Mouse (Mus musculus) heart, adult 18-20 months (tissue): ENCODE data around the gene Lrpprc. TPM values are rescaled to one million over a fixed set of nuclear protein-coding genes. Genes with fewer than 3 reads are reported as not detected.

ENCODE experiments used
- DNase-seq, 2 experiments: peaks; one replicate each; pipeline ENCODE4 v3.0.0; 2021 to 2022; ENCODE audit warnings: mixed read lengths in 1 of 2
- total RNA-seq, 2 experiments: library from RNA; stranded (reverse); gene quantifications; 2 replicates each; pipeline ENCODE4 v1.2.3; 2021

Gene Lrpprc
- total RNA-seq, 2 experiments from 2014 or later, result 134 to 150 TPM

DNA sequence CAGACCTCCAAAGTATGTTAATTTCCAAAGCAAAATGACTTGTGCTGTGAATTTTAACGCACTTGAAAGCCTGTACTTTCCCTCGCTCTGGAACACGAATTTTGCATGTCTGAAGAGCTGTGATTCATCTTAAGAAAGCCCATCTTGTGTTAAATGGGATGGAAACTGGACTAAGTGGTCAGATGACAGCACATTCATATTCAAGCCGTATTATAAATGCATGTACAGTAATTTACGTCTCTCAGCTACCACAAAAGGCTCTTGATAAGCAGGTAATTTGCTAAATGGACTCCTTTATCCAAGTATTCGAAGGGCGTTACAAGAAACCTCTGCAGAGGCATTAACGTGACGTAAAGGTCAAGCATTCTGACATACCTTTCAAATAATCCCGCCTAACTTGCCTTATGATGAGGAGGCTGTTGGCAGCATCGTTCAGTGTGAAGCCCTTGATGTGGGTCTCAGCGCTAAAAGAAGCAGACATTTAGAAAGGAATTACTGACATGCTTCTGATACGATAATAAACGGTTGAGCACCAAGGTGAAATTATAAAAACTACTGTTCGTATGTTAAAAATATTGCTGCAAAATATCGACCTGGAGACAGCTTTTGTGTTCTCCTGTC lies 74.2 kb downstream of the Lrpprc start:
- DNase-seq, result no peak

- no peak for DNase-seq
These were observed 75.7 kb downstream of the Lrpprc start for GRCm38 (mm10) chr17:84714930-84715329.

GRCm38 (mm10) chr17:84713563-84714164 lies 76.9 kb downstream of the Lrpprc start:
- no peak for DNase-seq

DNA sequence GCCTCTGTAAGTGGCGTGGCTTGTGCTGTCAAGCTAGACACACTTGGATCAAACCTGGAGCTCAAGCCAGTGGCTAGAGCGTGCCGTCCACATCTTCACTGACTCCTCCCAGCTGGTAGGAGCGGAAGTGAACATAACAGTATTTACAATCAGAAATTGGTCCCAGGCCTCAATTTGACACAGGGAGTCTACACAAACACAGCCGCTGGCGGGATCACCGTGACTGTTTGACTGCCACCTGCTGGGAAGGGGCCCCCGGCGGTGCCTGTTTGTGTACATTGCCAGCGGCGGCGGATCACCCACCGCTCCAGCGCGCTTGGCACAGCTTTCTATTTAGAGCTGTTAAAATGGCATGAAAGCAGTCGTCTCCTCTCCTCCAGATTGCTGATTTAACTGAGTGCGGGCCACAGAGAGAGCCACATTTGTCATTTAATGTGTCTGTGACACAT lies 81.2 kb downstream of the Lrpprc start:
- no peak for DNase-seq

DNA sequence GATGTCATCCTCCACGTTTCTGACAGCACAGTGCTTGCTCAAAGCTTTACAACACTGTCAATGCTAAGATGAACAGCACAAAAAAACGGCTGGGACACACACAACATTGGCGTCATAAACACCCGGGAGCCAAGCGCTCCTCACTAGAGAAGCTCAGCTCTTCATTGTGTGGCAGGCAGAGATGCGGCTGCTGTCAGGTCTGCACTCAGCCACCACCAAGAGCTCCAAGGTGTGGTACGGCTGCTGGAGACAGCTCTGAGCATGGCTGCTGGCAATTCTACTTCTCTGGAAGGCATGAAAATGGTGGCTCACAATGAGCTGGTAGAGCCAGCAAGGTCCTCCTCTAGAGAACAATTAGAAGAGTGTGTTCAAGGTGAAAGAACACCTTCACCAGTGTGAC lies 81.8 kb downstream of the Lrpprc start:
- no peak for DNase-seq

DNA sequence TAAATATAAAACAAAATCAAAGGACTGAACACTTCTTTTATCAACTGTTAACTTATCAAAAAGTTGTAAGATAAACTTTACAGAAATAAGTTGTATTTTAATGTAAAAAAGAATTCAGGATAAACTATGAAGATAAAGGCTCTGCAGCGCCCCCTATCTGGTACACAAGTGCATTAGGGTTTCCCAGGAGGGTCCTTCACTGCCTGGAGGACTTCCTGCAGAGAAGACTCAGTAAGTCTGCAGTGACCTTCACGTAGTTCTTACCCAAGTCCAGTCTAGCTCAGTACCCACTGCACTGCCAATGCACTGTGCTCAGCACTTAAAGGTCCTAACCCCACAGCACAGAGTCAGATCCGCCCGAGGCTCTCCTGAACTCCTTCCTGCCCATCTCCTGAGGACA lies 83.2 kb downstream of the Lrpprc start:
- DNase-seq, result no peak

GRCm38 (mm10) chr17:84698727-84699126 lies 91.9 kb downstream of the Lrpprc start:
- peak; percentile 36 to 61 for DNase-seq

DNA sequence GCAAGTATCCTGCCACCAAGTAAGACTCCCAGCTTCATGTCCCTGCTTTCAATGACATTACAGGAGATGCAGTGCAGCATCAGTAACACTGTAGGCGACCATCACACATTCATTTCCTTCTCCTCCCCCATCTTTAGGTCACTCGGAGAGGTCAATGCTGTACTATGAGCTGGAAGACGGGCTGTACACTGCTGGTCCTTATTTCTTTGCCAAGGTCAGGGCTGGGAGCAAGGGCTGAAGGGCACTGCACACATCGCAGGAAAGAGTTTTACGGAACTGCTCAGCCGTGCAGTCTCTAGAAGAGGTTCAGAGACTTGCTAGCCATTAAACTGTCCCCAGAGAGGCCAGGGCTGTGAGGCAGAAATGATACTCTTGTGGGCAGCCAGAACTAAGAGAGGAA lies 94.1 kb downstream of the Lrpprc start:
- DNase-seq, result no peak

DNA sequence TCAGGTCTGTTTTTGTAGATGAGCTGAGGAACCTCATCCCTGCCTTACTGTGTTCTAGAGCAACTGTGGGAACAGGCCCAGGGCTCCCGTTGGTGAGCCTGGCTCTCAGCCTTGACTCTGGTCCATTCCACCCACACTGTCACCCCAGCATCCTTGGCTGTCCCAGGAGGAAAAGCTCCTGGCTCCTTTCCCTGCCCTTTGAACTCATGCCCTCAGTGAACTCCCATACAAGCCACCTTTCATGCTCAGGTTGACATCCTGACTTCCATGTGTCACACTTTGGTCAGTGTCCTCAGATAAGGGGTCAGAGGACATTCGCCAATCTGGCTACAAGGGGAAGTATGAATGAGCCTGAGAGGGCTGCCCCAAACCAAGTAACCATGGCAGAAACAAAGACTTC lies 96.8 kb downstream of the Lrpprc start:
- DNase-seq, result no peak

DNA sequence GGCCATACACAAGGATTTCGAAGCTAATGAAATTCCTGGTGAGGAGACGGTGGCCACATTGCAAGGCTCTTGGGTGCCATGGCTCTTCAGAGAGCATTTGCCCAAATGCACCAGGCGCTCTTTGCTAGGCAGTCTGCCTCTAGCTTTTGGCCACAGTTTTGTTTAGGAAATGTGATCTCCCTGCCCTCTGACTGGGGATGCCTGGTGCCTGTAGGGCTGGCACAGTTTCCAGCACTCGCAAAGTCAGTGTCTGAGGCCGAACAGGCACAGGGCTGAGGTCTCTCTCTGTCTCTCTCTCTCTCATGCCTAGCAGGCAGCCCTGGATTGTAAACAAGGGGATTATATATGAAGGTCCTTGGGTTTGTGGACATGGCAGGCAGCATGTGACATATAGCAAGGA lies 100.5 kb downstream of the Lrpprc start:
- DNase-seq, result no peak

DNA sequence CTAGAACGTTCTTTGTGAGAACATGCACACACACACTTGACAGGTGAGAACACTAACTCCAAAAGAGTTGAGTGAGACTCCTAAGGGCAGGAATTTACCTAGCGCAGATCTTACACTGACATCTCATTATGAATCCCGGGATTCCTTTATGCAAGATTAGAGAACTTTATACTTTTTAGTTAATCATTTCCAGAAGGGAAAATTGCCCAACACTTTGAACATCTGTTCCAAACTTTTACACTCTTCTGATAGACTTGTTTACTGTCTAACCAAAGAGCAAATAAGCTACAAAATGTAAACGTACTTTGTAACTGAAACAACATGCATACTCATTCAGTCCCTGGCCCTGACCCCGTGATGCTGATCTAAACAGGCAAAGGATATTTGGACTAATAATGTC lies 101.3 kb downstream of the Lrpprc start:
- DNase-seq, result no peak

DNA sequence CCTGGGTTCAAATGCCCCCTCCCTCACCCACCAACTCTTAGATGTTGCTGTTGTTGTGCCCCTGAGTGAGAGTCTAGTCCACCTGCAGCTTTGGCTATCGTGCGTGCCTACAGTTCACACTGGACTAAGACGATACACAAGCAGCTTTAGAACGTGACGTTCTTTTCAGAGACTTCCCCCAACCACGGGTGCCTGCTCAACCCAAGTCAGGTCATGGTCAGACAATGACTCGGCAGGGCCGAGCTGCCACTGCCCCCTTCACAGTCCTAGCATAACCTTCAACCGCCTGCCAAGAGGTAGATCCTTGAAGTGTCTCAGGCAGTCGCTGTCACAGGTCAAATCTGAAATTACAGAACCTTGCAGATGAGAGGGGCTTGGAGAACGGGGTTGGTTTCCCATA lies 101.8 kb downstream of the Lrpprc start:
- no peak for DNase-seq

GRCm38 (mm10) chr17:84687994-84688393 lies 102.6 kb downstream of the Lrpprc start:
- no peak for DNase-seq

DNA sequence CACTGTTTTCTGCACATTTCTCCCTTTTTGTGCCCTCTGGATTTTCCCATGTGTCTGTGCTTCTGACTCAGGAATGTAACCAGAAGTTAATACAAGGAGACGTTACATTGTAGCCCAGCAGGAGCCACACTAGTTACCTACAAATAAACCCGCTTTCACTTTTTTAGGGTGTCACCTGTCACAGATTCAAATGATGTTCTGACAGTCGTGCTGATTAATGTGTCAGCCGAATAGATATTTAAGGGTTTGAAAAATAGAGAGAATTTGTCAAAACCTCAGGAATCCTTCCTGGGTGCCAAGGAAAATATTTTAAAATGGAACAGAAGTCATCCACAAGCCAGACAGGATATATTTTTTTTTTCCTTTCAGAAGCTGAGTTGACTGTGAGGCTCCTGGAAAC lies 105.3 kb downstream of the Lrpprc start:
- DNase-seq, result no peak

DNA sequence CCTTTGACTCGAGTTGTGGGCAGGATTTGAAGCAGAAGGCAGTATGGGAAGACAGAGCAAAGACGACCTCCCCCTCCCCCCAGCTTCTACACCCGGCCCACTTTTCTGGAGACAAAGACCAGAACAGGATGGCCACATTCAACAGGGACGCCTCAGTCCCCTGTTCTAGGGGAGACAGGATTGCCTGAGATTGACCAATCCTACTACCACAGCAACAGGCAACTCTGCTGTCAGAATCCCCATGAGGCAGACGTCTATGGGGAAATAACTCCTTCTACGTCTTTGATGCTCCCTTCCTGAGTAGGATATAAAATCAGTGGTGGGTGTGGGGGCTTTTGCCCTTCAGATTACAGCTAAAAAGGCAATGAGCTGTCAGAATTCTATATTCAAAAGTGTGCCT lies 106.3 kb downstream of the Lrpprc start:
- no peak for DNase-seq

DNA sequence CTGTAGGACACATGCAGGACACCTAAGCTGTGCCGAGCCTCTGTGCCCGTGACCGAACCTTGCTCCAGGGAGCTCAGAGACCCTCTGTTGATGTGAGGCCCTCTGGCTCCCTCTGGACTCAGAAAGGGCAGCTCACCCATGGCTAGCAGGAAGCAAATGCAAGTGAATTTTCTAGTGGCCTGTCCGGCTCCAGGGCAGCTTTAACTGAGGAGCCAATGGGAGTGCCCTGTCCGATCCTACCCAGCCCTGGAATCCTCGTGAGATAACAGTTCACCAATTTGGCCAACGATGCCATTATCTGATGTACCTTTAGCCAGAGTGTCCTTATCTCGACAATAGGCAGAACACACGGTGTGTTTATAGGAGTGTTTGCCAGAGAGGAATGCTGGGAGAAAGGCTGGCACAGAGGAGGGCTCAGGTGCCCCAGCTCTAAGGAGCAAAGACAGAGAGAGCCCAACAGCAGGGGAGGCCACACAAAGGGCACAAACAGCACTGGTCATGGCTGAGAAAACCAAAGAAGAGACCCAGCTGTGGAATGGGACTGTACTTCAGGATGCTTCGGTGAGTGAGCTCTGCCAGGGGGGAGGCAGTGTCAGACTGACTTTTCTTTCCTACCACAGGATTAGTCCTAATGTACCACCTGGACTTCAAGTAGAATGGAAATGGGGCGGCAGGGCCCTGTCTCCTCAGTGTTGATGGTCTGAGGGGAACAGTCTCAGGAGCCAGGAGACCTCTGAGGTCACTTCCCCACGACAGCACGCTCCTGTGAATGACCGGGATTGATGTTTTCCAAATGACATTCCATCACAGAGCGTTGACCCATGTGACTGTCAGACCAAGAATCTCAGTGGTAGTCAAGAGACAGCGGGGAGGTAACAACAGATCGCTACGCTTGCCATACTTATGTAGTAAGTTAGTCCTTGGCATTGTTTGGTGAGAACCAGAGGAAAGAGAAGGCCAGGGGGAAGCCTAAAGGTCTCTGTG lies 107.6 kb downstream of the Lrpprc start, which contains the start of gene Abcg5:
Abcg5 (minus strand) TSS at position 278 of the 984 bp plus-strand sequence.
- no peak for DNase-seq

GRCm38 (mm10) chr17:84681670-84682069 lies 108.9 kb downstream of the Lrpprc start:
- no peak for DNase-seq

DNA sequence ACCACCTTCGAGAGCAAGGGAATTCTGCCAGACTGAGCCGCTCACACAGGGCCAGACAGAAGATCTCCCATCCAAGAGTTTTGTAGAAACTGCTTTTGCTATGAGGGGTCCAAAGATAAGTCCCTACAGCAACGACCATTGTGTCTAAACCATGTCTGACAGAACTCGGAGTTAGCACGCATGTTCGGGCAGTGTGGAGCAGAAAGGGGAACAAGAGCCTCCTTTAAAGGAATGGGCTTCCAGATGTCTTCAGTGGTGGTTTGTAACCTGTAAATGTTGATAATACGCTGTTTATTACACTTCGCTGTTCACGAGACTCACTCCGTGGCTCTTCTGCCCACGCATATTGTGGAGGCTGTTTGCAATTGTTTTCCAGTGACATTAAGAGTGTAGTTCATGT lies 113.0 kb downstream of the Lrpprc start:
- no peak for DNase-seq

- peak; percentile 6 to 21 for DNase-seq
These were observed 114.6 kb downstream of the Lrpprc start, which contains the start of gene Abcg8 for GRCm38 (mm10) chr17:84675951-84676366. Abcg8 (plus strand) TSS chr17:84676302.

- no peak for DNase-seq
These were observed 115.4 kb downstream of the Lrpprc start for GRCm38 (mm10) chr17:84675204-84675603.

DNA sequence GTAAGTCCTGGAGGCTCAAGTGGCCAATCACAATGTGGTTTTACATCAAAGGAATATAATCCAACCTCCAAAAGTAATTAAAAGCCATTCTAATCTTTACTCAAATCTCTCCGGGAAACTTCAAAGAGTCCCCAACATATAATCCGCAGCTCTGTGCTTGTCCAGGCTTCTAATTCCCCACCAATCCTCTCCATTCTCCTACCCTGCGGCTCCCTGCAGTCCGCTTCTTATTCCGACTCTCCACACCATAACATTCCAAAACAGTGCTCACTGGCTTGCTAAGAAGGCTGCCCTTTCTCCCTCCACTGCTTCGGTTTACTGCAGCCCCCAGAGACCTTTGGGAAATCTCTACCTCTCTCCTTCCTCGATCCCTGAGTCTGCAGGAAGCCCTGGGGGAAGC lies 116.5 kb downstream of the Lrpprc start:
- DNase-seq, result no peak
